Mouse (Mus musculus) heart, embryonic 16.5 days (tissue): Measurements from ENCODE around the gene Nxn. TPM values are rescaled to one million over a fixed set of nuclear protein-coding genes. Genes with fewer than 3 reads are reported as not detected.
A peak's percentile ranks its signal among the peaks of the same experiment; 100 is the strongest.

Experiments used
- ATAC-seq: fragments of 200-750 bp; cut with Nextera tagmentation; replicated peaks from 2 replicates; pipeline ENCODE4 v1.8.0; 2017; ENCODE audit warnings: moderate number of reproducible peaks; ENCODE audit not compliant: insufficient read depth, low FRiP score; ENCODE audit errors: extremely low read depth
- H3K27ac ChIP-seq: fragments of 300-500 bp; sonication (generic); 2 replicates; pipeline ENCODE4 v1.5.1; 2014; ENCODE audit warnings: mild to moderate bottlenecking, low read length, control low read depth, moderate library complexity
- H3K27me3 ChIP-seq: fragments of 300-500 bp; sonication (generic); 2 replicates; pipeline ENCODE4 v1.6.1; 2014; ENCODE audit warnings: low read length, mixed read lengths; ENCODE audit not compliant: control insufficient read depth, insufficient read depth
- H3K36me3 ChIP-seq: fragments of 300-500 bp; sonication (generic); 2 replicates; pipeline ENCODE4 v1.6.1; 2014; ENCODE audit not compliant: control insufficient read depth, insufficient read depth
- H3K4me1 ChIP-seq: fragments of 300-500 bp; sonication (generic); 2 replicates; pipeline ENCODE4 v1.6.1; 2014; ENCODE audit warnings: low read length, mixed read lengths; ENCODE audit not compliant: control insufficient read depth, insufficient read depth
- H3K4me2 ChIP-seq: fragments of 300-500 bp; sonication (generic); 2 replicates; pipeline ENCODE4 v1.6.1; 2014; ENCODE audit warnings: low read depth, mild to moderate bottlenecking, control low read depth, low read length
- H3K4me3 ChIP-seq: fragments of 300-500 bp; sonication (generic); 2 replicates; pipeline ENCODE4 v1.5.1; 2014; ENCODE audit warnings: mild to moderate bottlenecking, control low read depth, low read length
- H3K9ac ChIP-seq: fragments of 300-500 bp; sonication (generic); 2 replicates; pipeline ENCODE4 v1.6.1; 2014; ENCODE audit warnings: low read length, control low read depth
- H3K9me3 ChIP-seq: fragments of 300-500 bp; sonication (generic); replicated peaks from 2 replicates; pipeline ENCODE4 v1.6.1; 2016; ENCODE audit warnings: low read length; ENCODE audit not compliant: control insufficient read depth
- WGBS: fragments of 180-500 bp; shearing (Covaris S2); extraction: QIAGEN DNeasy Blood & Tissue Kit; methylation state at CpG from one replicate; pipeline ENCODE4 v1.1.7; 2014; 5-methylcytosine and 5-hydroxymethylcytosine counted together
- polyA plus RNA-seq: library from polyadenylated mRNA; unstranded; fragments of >200 nt; fragmentation: Nextera tagmentation; extraction: Ambion mirVana; gene quantifications from 2 replicates; pipeline ENCODE4 v1.2.1, GENCODE M21; 2015

The Nxn gene
- polyA plus RNA-seq, 1 experiment from 2014 or later, result 21.2 TPM

DNA sequence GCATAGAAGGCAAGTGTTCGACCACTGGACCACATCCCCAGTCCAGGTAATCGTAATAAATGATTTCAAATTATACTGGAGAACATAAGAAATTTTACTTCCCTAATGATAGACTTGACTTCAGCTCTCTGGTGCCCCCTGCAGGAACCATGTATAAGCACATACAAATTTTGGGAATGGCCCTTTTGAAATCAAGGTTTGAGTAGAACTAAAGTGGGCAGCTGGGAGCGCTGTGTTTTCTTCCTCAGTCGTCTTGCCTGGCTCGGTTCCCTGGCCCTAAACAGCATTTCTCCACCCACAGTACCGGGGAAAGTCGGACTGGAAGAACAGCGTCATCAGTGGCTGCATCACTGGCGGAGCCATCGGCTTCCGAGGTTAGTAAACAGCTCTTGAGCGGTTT is 11.9 kb upstream of the Nxn start:
- no peak overlapping the region for H3K4me2 ChIP-seq
- H3K27me3 ChIP-seq, result no peaks in the 10 kb centered on the region
- no peak for ATAC-seq
- no peak overlapping the region for H3K27ac ChIP-seq
- H3K9ac ChIP-seq, result no peak overlapping the region
- H3K36me3 ChIP-seq, result peaks cover 23% of the 10 kb centered on the region
- H3K4me1 ChIP-seq, result peaks cover 4% of the 10 kb centered on the region
- H3K9me3 ChIP-seq, result no peaks in the 10 kb centered on the region
- 69% methylated on average over 12 of the region's 12 CpGs for WGBS
- H3K4me3 ChIP-seq, result no peak overlapping the region

DNA sequence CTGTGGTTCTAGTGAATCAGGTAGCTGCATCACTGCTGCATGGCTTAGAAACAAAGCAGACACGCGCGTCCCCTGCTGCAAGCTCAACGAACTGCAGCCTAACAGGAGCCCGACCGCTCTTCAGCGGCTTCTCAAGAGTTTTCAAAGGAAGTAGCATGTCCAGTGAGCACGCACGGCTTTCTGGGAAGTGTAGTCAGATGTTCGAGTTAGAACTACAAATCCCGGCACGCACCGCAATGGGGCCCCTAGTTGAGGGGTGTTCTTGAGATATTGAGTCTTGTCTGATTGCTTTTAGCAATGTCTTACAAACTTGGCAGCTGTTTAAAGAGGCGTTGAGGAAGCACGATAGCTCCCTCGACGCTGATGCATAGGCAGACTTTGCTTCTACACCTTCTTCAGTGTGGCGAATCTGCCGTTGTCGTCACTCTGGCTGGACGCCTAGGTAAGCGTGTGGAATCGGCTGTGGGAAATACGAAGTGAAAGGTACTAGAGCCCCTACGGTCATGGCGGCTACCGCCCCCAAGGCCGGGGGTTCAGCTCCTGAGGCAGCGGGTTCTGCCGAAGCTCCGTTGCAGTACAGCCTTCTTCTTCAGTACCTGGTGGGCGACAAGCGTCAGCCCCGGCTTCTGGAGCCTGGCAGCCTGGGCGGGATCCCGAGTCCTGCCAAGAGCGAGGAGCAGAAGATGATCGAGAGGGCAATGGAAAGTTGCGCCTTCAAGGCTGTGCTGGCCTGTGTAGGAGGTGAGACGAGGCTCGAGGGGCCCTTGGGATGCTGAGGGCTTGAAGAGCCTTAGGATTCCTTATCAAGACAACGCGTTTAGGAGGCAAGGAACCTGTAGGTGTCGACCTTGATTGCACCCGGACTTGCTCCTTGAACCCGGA is 8.0 kb upstream of the Nxn start, which contains the start of gene Timm22:
Gene Timm22, plus strand, starts transcription at position 251 of the 882 bp plus-strand sequence.
- H3K4me2 ChIP-seq, result peak within 1 kb of the TSS; percentile 92
- WGBS, result under 1% methylated on average over 46 of the region's 46 CpGs

DNA sequence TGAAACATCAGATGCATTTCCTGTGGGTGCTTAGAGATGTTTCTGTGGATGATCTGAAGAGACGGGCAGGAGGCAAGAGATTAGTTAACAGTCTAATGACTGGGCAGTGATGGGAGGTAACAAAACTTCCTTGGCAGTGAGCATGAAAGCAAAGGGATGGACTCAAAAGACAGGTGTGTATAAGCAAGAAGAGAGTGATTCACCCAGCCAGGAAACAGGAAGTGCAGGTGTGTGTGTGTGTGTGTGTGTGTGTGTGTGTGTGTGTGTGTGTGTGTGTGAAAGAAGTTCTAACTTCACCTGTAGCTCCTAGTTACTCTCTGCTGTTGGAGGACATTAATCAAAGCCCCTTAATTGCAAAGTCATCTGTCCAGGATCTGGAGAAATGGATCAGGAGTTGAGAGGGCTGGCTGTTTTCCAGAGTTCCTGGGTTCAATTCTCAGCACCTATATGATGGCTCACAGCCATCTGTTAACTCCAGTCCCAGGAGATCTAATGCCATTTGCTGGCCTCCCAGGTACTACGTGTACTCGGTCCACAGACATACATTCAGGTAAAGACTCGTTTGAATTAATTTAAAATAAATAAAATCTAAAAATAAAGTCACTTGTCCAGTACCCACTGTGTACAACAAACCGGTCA is 6.8 kb upstream of the Nxn start:
- no peaks in the 10 kb centered on the region for H3K9me3 ChIP-seq
- peaks cover 4% of the 10 kb centered on the region for H3K36me3 ChIP-seq
- peaks cover 4% of the 10 kb centered on the region for H3K4me1 ChIP-seq
- no peak overlapping the region for H3K27ac ChIP-seq
- no peak for ATAC-seq
- no peak overlapping the region for H3K9ac ChIP-seq
- H3K4me3 ChIP-seq, result no peak overlapping the region
- no peaks in the 10 kb centered on the region for H3K27me3 ChIP-seq
- 68% methylated on average over 5 of the region's 5 CpGs for WGBS
- H3K4me2 ChIP-seq, result no peak overlapping the region

More for the DNA sequence above, 8.0 kb upstream of the Nxn start, which contains the start of gene Timm22:
- peak; percentile 97 for ATAC-seq
- Histone ChIP-seq H3K9ac (peak within 1 kb of the TSS; percentile 99), H3K9me3 (no peaks in the 10 kb centered on the region), H3K27me3 (no peaks in the 10 kb centered on the region), H3K36me3 (peaks cover 4% of the 10 kb centered on the region), H3K4me3 (peak within 1 kb of the TSS; percentile 99), H3K4me1 (peaks cover 4% of the 10 kb centered on the region), H3K27ac (peak within 1 kb of the TSS; percentile 85)

DNA sequence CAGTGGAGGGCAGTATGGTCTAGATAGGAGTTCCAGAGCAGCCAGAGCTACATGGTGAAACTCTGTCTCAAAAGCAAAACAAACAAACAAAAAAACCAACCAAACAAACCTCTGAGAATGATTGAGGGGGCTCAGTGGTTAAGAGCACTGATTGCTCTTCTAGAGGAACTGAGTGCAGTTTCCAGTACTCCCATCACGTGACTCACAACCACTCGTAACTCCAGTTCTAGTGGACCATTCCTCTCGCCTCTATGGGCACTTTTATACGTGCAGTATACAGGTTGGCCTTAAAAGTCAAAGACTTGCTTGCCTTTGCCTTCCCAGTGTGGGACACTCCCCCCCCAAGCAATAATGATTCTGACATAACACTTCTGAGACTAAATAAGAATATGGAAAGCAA is 6.2 kb upstream of the Nxn start:
- Histone ChIP-seq H3K27ac (no peak overlapping the region), H3K9ac (no peak overlapping the region), H3K36me3 (peaks cover 4% of the 10 kb centered on the region), H3K4me2 (no peak overlapping the region), H3K9me3 (no peaks in the 10 kb centered on the region), H3K27me3 (no peaks in the 10 kb centered on the region), H3K4me1 (peaks cover 5% of the 10 kb centered on the region), H3K4me3 (no peak overlapping the region)
- 50% methylated on average over 4 of the region's 4 CpGs for WGBS
- no peak for ATAC-seq

DNA sequence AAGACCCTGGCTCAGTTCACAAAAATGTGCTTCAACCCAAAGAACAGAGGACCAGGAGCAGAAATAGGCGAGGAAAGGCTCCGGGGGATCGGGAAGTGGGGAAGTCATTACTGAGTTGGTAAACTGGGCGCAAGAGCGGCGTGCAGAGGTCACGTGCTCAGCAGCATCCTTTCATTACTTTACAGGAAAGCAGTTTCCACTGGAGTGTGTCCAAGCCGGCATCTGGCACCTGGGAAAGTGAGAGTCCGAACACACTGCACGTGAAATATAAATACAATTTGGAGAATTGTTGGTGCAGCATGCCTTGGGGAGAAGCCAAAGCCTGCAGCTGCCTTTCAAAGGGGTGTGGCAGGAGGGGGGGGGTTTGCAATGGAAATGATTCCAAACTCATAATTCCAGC is 2.5 kb upstream of the Nxn start:
- no peak overlapping the region for H3K9ac ChIP-seq
- 67% methylated on average over 10 of the region's 10 CpGs for WGBS
- no peak overlapping the region for H3K4me2 ChIP-seq
- H3K36me3 ChIP-seq, result no peaks in the 10 kb centered on the region
- ATAC-seq, result no peak
- H3K4me3 ChIP-seq, result no peak overlapping the region
- H3K9me3 ChIP-seq, result no peaks in the 10 kb centered on the region
- no peak overlapping the region for H3K27ac ChIP-seq
- peaks cover 7% of the 10 kb centered on the region; the same call in 1 of the 2 replicates for H3K4me1 ChIP-seq
- no peaks in the 10 kb centered on the region for H3K27me3 ChIP-seq

DNA sequence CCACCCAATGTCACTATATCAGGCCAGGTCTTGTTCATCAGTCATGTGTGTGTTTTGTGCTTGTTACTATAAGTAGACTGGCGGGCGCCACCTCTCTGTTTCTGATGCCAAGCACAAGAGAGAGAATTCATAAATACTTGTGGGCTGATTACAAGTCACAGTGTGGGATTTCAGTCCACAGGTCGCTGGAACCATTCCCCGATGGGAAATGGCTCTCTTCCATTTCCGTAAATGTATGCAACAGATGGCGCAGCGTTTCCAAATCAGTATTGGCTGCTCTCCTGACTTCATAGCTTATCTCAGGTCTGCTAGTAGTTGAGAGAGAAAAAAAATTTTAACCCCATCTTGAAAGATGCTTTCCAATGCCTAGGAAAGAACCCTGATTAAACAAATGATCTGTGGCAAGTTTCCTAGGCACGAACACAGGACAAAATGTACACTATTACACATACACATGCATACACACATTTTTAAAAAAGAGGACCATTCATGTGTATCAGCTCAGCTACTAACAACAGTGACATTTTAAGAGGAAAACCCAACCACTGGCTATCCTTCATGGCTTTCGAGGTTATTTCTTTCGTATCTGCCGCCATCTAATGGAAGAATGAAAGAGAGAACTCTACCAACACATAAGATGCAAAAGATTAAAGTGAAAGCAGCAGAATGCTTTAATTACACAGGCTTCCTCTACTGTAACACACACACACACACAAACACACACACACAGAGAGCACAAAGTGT is 819 bp upstream of the Nxn start:
- peaks cover 7% of the 10 kb centered on the region; the same call in 1 of the 2 replicates for H3K4me1 ChIP-seq
- peak overlapping the region; percentile 92 for H3K4me3 ChIP-seq
- H3K36me3 ChIP-seq, result no peaks in the 10 kb centered on the region
- no peaks in the 10 kb centered on the region for H3K27me3 ChIP-seq
- no peaks in the 10 kb centered on the region for H3K9me3 ChIP-seq
- peak overlapping the region; percentile 92 for H3K9ac ChIP-seq
- peak overlapping the region; percentile 75 for H3K4me2 ChIP-seq
- peak overlapping the region; percentile 90 for H3K27ac ChIP-seq
- whole genome bisulfite sequencing, result 4% methylated on average over 11 of the region's 11 CpGs
- peak; percentile 58 for ATAC-seq

DNA sequence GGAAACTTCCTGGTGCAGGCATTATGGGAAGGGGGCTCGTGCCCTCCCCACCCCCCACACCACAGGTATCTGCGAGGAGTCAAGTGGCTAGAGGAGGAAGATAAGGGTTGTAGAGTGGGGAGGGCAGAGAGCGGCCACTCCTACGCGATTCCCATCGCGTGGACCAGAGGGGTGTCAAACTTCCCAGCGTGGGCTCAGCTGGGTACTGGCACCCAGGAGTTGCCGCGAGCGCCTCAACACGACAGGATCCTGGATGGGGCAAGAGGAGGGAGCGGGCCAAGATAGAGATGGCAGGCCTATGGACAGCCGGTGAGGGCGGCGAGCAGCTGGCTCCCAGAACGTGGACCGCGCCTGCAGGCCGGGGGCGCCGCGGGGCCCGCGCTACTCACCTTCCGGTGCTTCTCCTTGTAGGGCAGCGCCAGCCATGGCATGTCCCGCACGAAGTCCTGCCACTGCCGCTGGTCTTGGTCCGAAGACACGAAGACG is 585 bp downstream of the Nxn start:
- Histone ChIP-seq H3K27ac (peak overlapping the region; percentile 90), H3K4me1 (peaks cover 7% of the 10 kb centered on the region; the same call in 1 of the 2 replicates), H3K9me3 (no peaks in the 10 kb centered on the region), H3K36me3 (no peaks in the 10 kb centered on the region), H3K4me2 (peak overlapping the region; percentile 75), H3K4me3 (peak overlapping the region; percentile 92), H3K9ac (peak overlapping the region; percentile 92), H3K27me3 (no peaks in the 10 kb centered on the region)
- 0% methylated on average over 28 of the region's 33 CpGs for WGBS
- peak; percentile 37 for ATAC-seq

DNA sequence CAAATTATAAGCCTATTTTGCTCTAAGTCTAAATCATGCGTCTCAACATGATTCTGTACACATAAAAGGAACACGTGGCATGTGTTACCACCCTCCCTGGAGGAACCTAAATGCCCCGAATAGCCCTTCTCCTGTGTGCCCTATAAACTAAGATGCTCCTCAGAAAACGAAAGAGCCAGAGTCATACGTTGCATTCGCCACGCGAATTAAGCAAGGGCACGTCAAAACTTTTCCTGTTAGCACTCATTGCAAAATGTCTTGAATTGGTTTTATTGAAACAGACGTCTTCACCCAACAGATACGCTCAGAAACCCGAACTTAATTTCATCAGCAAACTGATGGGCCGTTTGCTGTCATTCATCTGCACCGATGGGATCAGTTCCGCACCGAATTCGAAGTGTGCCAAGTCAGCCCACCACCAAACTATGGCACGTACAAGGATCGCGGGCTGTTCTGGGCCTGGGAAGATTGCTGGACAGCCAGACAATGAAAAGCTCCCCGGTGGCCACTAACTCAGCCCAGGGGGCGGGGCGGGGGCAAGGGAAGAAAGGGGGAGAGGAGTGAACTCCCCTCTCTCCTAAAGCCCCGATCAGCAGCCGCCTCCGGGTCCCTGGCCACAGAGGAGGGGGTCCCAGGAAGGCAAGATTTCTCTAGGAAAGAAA is 1.2 kb downstream of the Nxn start:
- 0 out of 2 replicates have a peak, but pooled peaks have one; percentile 6 for ATAC-seq
- peak overlapping the region; percentile 92 for H3K4me3 ChIP-seq
- no peaks in the 10 kb centered on the region for H3K27me3 ChIP-seq
- under 1% methylated on average over 26 of the region's 26 CpGs for WGBS
- H3K27ac ChIP-seq, result peak overlapping the region; percentile 90
- no peaks in the 10 kb centered on the region for H3K36me3 ChIP-seq
- H3K9ac ChIP-seq, result peak overlapping the region; percentile 92
- H3K9me3 ChIP-seq, result no peaks in the 10 kb centered on the region
- H3K4me2 ChIP-seq, result peak overlapping the region; percentile 75
- H3K4me1 ChIP-seq, result peaks cover 7% of the 10 kb centered on the region; the same call in 1 of the 2 replicates
